Mouse (Mus musculus) kidney, embryonic 16.5 days (tissue): ENCODE data around the gene Fbxl18. TPM values are rescaled to one million over a fixed set of nuclear protein-coding genes. Genes with fewer than 3 reads are reported as not detected.

Experiments
- ATAC-seq: fragments of 200-750 bp; cut with Nextera tagmentation; 2 replicates; pipeline ENCODE4 v1.8.0; 2017; ENCODE audit warnings: moderate TSS enrichment; ENCODE audit not compliant: low FRiP score, low TSS enrichment
- H3K27ac ChIP-seq: fragments of 300-500 bp; sonication (generic); 2 replicates; pipeline ENCODE4 v1.5.1; 2014; ENCODE audit warnings: low read length
- H3K27me3 ChIP-seq: fragments of 300-500 bp; sonication (generic); 2 replicates; pipeline ENCODE4 v1.6.1; 2014; ENCODE audit warnings: low read length, control low read depth, mixed read lengths; ENCODE audit not compliant: insufficient read depth
- H3K36me3 ChIP-seq: fragments of 300-500 bp; sonication (generic); 2 replicates; pipeline ENCODE4 v1.6.1; 2014; ENCODE audit warnings: low read length, control low read depth, mixed read lengths; ENCODE audit not compliant: insufficient read depth
- H3K4me1 ChIP-seq: fragments of 300-500 bp; sonication (generic); 2 replicates; pipeline ENCODE4 v1.6.1; 2014; ENCODE audit warnings: low read length, control low read depth, mixed read lengths; ENCODE audit not compliant: insufficient read depth
- H3K4me2 ChIP-seq: fragments of 300-500 bp; sonication (generic); replicated peaks from 2 replicates; pipeline ENCODE4 v1.6.1; 2014; ENCODE audit warnings: low read depth, low read length
- H3K4me3 ChIP-seq: fragments of 300-500 bp; sonication (generic); 2 replicates; pipeline ENCODE4 v1.5.1; 2014; ENCODE audit warnings: mild to moderate bottlenecking, low read length
- H3K9ac ChIP-seq: fragments of 300-500 bp; sonication (generic); replicated peaks from 2 replicates; pipeline ENCODE4 v1.6.1; 2014; ENCODE audit warnings: low read length
- H3K9me3 ChIP-seq: fragments of 300-500 bp; sonication (generic); 2 replicates; pipeline ENCODE4 v1.6.1; 2016; ENCODE audit warnings: low read length, control low read depth
- WGBS: fragments of 180-500 bp; shearing (Covaris S2); extraction: QIAGEN DNeasy Blood & Tissue Kit; methylation state at CpG from one replicate; pipeline ENCODE4 v1.1.7; 2014; 5-methylcytosine and 5-hydroxymethylcytosine counted together
- polyA plus RNA-seq: library from polyadenylated mRNA; unstranded; fragments of >200 nt; fragmentation: Nextera tagmentation; extraction: Ambion mirVana; gene quantifications from 2 replicates; pipeline ENCODE4 v1.2.1, GENCODE M21; 2015

Fbxl18 gene
- polyA plus RNA-seq, 1 experiment from 2014 or later, result 14.0 TPM

DNA sequence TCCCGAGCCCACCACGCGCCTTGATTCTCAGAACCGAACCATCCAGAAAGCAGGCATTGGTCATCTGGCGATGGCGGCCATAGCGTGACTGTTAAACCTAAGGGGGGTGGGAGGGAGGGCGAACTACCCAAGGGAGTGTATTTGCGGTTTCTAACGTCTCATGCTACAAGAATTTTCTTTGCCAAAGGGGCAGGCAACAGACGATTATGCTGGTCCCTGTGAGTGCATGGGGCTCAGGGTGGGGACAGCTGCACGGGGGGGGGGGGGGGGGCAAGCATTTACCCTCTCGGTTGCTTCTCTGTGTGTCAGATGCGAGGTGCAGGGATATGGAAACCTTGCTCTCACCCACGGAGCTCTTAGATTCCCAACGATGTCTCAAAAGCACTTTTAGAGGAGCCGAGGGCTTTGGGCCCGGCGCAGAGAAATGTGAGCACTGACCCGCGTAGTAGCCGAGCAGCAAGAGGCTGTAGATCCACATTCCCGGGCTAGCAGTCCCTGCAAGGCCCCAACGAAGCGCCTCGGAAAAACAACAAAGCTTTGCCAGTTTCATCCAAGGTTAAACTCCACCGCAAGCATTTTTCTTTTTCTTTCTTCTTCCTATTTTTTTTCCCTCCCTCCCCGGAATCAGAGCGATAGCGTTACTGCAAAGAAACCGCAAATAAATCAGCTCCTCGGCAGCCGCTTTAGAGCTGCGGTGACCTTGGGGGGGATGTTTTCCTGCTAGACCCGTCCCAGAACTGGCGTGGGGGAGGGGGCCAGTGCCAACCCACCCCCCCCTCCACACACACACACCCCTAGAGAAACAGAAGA is 72.7 kb downstream of the Fbxl18 start:
- under 1% methylated on average over 36 of the region's 36 CpGs for WGBS
- peak overlapping the region; percentile 100 for H3K27ac ChIP-seq
- peak overlapping the region; percentile 74 for H3K4me3 ChIP-seq
- no peak for ATAC-seq
- H3K9ac ChIP-seq, result peak overlapping the region; percentile 98
- H3K9me3 ChIP-seq, result no peaks in the 10 kb centered on the region
- no peaks in the 10 kb centered on the region for H3K27me3 ChIP-seq
- H3K4me1 ChIP-seq, result peaks cover 33% of the 10 kb centered on the region
- peak overlapping the region; percentile 87 for H3K4me2 ChIP-seq
- H3K36me3 ChIP-seq, result no peaks in the 10 kb centered on the region

- Histone ChIP-seq H3K4me3 (peak overlapping the region; percentile 74), H3K9me3 (no peaks in the 10 kb centered on the region), H3K4me2 (peak overlapping the region; percentile 87), H3K36me3 (no peaks in the 10 kb centered on the region), H3K27ac (peak overlapping the region; percentile 100), H3K4me1 (peaks cover 33% of the 10 kb centered on the region), H3K27me3 (no peaks in the 10 kb centered on the region), H3K9ac (peak overlapping the region; percentile 98)
- ATAC-seq, result no peak
- under 1% methylated on average over 9 of the region's 9 CpGs for WGBS
Observed at GRCm38 (mm10) chr5:142821974-142822285, 73.3 kb downstream of the Fbxl18 start.

DNA sequence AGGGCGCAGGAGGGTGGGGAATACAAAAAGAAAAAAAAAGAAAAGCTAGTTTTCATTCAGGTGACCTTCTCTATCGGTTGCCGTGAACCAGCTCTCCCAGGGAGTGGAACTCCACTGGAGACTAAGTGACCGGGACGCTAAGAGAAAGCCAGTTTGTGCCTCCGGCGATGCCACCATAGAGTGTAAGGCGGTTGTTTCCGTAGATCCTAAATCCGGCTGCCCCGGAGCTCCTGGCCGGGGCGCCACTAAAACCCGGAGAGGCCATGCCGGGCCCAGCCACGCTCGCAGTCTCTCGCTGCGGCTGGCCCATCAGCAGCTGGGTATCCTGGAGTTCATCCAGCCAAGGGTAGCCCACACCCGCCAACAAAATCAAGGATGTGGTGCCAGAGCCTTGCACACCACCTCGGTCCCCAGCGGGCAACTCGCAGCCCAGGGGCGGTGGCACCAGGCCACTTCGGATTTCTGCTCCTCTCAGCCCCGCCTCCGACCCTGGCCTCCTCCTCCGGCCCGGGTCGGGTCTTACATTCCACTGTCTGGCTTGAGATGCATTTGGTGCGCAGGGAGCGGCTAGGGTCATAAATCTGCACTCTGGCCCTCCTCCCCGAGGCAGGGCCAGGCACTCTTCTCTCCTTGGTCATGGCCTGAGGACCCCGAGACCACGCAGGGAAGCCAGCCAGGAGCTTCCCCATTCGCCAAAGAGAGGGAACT is 73.8 kb downstream of the Fbxl18 start:
- WGBS, result under 1% methylated on average over 36 of the region's 36 CpGs
- no peaks in the 10 kb centered on the region for H3K9me3 ChIP-seq

GRCm38 (mm10) chr5:142820276-142821265 is 74.7 kb downstream of the Fbxl18 start:
- Histone ChIP-seq H3K9ac (peak overlapping the region; percentile 98), H3K4me1 (peaks cover 31% of the 10 kb centered on the region), H3K27me3 (no peaks in the 10 kb centered on the region), H3K4me2 (peak overlapping the region; percentile 87), H3K36me3 (no peaks in the 10 kb centered on the region), H3K27ac (peak overlapping the region; percentile 100), H3K4me3 (peak overlapping the region; percentile 74), H3K9me3 (no peaks in the 10 kb centered on the region)
- ATAC-seq, result no peak
- under 1% methylated on average over 53 of the region's 53 CpGs for WGBS

More for the DNA sequence above, 73.8 kb downstream of the Fbxl18 start:
- Histone ChIP-seq H3K4me2 (peak overlapping the region; percentile 87), H3K9ac (peak overlapping the region; percentile 98), H3K4me3 (peak overlapping the region; percentile 74), H3K27ac (peak overlapping the region; percentile 100), H3K36me3 (no peaks in the 10 kb centered on the region), H3K4me1 (peaks cover 33% of the 10 kb centered on the region), H3K27me3 (no peaks in the 10 kb centered on the region)
- ATAC-seq, result peak; percentile 64

- H3K27ac ChIP-seq, result peak overlapping the region; percentile 100
Observed at GRCm38 (mm10) chr5:142819385-142820275, 75.6 kb downstream of the Fbxl18 start.

GRCm38 (mm10) chr5:142818435-142819360 is 76.5 kb downstream of the Fbxl18 start:
- H3K9me3 ChIP-seq, result no peaks in the 10 kb centered on the region
- 0% methylated on average over 43 of the region's 43 CpGs for WGBS
- ATAC-seq, result no peak

More at GRCm38 (mm10) chr5:142819385-142820275, 75.6 kb downstream of the Fbxl18 start:
- Histone ChIP-seq H3K4me2 (peak overlapping the region; percentile 87), H3K27me3 (no peaks in the 10 kb centered on the region), H3K9ac (peak overlapping the region; percentile 98), H3K9me3 (no peaks in the 10 kb centered on the region), H3K36me3 (no peaks in the 10 kb centered on the region), H3K4me3 (peak overlapping the region; percentile 74), H3K4me1 (peaks cover 21% of the 10 kb centered on the region)
- WGBS, result 0% methylated on average over 36 of the region's 36 CpGs
- ATAC-seq, result no peak

DNA sequence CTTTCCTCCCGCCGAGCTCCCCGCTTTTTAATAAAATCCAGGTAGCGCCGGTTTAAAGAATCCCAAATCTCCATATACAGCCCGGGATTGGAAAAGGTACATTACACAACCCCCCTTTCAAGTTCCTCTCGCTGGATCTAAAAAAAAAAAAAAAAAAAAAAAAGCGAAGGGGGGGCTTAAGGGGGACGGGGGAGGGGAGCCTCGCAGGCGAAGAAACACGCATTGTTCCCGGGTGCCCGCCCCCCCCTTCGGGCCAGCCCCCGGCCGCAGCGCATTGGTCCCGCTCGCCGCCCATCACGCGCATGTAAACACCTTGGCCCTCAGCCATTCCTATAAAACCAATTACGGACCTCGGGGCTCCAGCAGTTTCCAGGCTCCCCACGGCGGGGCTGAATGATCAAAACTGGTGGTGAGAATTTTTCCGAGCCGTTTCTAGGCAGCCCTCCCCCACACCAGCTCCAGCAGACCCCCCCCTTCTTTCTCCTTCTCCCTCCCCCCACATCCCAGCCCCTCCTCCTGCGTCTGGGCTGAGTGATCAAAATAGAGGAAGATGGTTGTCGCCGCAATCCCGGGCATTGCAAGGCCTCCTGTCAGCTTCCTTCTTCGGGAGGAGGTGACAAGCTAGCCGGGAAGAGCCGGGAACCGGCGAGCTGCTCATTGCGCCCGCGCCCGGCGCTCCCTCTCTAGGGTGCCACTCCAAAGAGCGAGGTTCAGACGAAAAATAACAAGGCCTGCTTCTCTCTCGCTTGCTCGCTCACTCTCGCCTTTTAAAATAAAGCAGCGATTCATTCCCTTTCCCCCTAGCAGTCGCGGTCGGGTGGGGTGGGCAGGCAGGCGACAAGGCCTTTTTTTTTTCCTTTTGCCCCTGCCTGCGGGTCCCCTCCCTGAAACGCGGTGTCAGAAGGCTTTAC is 77.4 kb downstream of the Fbxl18 start, which contains the start of gene Tnrc18:
Tnrc18 (minus strand) TSS at position 139 of the 911 bp plus-strand sequence.
- peak within 1 kb of the TSS; percentile 100 for H3K27ac ChIP-seq
- peak within 1 kb of the TSS; percentile 74 for H3K4me3 ChIP-seq
- WGBS, result under 1% methylated on average over 55 of the region's 56 CpGs
- ATAC-seq, result peak; percentile 72
- H3K27me3 ChIP-seq, result no peaks in the 10 kb centered on the region
- H3K4me1 ChIP-seq, result peaks cover 11% of the 10 kb centered on the region
- H3K9me3 ChIP-seq, result no peaks in the 10 kb centered on the region
- H3K9ac ChIP-seq, result peak within 1 kb of the TSS; percentile 98
- H3K36me3 ChIP-seq, result no peaks in the 10 kb centered on the region
- H3K4me2 ChIP-seq, result peak within 1 kb of the TSS; percentile 94

More at GRCm38 (mm10) chr5:142818435-142819360, 76.5 kb downstream of the Fbxl18 start:
- peak overlapping the region; percentile 74 for H3K4me3 ChIP-seq
- no peaks in the 10 kb centered on the region for H3K36me3 ChIP-seq
- peak overlapping the region; percentile 87 for H3K4me2 ChIP-seq
- H3K27ac ChIP-seq, result peak overlapping the region; percentile 100
- H3K4me1 ChIP-seq, result peaks cover 12% of the 10 kb centered on the region
- no peaks in the 10 kb centered on the region for H3K27me3 ChIP-seq
- peak overlapping the region; percentile 98 for H3K9ac ChIP-seq
